Mouse (Mus musculus): ENCODE results near the gene Inha.

GRCm38 (mm10) chr1:75555680-75556079, 48.8 kb downstream of the Inha start:
- TF ChIP-seq CTCF (IDR thresholded peaks at IDR 0.05; ENCODE audit: control insufficient read depth, insufficient read depth, insufficient replicate concordance, low read depth, low read length) (no peak), POLR2A (IDR thresholded peaks at IDR 0.05; ENCODE audit: control insufficient read depth, low read depth, low read length) (no peak)
